Mouse (Mus musculus) small intestine, adult 2 months (tissue): ENCODE measurements around the gene Dyrk2.

Source experiments
- CTCF ChIP-seq: fragments of 200-500 bp; IDR thresholded peaks from 2 replicates; pipeline ENCODE4 v1.5.1; 2012; ENCODE audit warnings: low read depth, mild to moderate bottlenecking, control low read depth, inconsistent platforms, low read length, moderate library complexity, mixed read lengths; ENCODE audit not compliant: insufficient replicate concordance, insufficient read length; ENCODE audit errors: extremely low read depth
- POLR2A ChIP-seq: fragments of 200-500 bp; IDR thresholded peaks from 2 replicates; pipeline ENCODE4 v1.6.1; 2012; ENCODE audit warnings: low read depth, mild to moderate bottlenecking, control low read depth, inconsistent platforms, low read length, moderate library complexity

- TF ChIP-seq POLR2A, result no peak
- TF ChIP-seq CTCF, result no peak
Measured at GRCm38 (mm10) chr10:118839343-118840141, 30.5 kb downstream of the Dyrk2 start.
